Mouse (Mus musculus) ES-Bruce4 (cell line): ENCODE data around the gene Syne3. TPM values are rescaled to one million over a fixed set of nuclear protein-coding genes. Genes with fewer than 3 reads are reported as not detected.

ENCODE experiments used
- H3K27ac ChIP-seq: 2 replicates; pipeline ENCODE4 v1.5.1; 2012; ENCODE audit warnings: low read length, inconsistent platforms; ENCODE audit not compliant: insufficient read depth
- H3K27me3 ChIP-seq: 2 replicates; pipeline ENCODE4 v1.6.1; 2012; ENCODE audit warnings: mild to moderate bottlenecking, low read length, inconsistent platforms; ENCODE audit not compliant: control insufficient read depth, poor library complexity, insufficient read depth, severe bottlenecking
- H3K36me3 ChIP-seq: 2 replicates; pipeline ENCODE4 v1.6.1; 2012; ENCODE audit warnings: inconsistent platforms, mild to moderate bottlenecking, low read length, moderate library complexity; ENCODE audit not compliant: control insufficient read depth, poor library complexity, insufficient read depth, severe bottlenecking
- H3K4me1 ChIP-seq: one replicate; pipeline ENCODE4 v1.8.1; 2011; ENCODE audit warnings: low read length; ENCODE audit not compliant: control insufficient read depth, insufficient read depth
- H3K4me3 ChIP-seq: 2 replicates; pipeline ENCODE4 v1.5.1; 2011; ENCODE audit warnings: low read depth, mild to moderate bottlenecking, low read length
- H3K9ac ChIP-seq: 2 replicates; pipeline ENCODE4 v1.6.1; 2012; ENCODE audit warnings: low read depth, mild to moderate bottlenecking, inconsistent platforms; ENCODE audit not compliant: poor library complexity, severe bottlenecking
- H3K9me3 ChIP-seq: replicated peaks from 2 replicates; pipeline ENCODE4 v1.6.1; 2012; ENCODE audit warnings: mild to moderate bottlenecking, low read length, inconsistent platforms; ENCODE audit not compliant: control insufficient read depth, poor library complexity, insufficient read depth, severe bottlenecking
- CTCF ChIP-seq: IDR thresholded peaks from one replicate; pipeline ENCODE4 v1.8.1; 2011; ENCODE audit warnings: low read depth, low read length
- EP300 ChIP-seq: IDR thresholded peaks from 2 replicates; pipeline ENCODE4 v1.6.1; 2011; ENCODE audit warnings: low read depth, low read length; ENCODE audit not compliant: insufficient read depth
- POLR2A ChIP-seq: IDR thresholded peaks from one replicate; pipeline ENCODE4 v1.8.1; 2011; ENCODE audit warnings: low read length; ENCODE audit not compliant: insufficient read depth
- polyA plus RNA-seq: library from polyadenylated mRNA; stranded (reverse); fragments of >200 nt; gene quantifications from 2 replicates; pipeline ENCODE4 v1.2.4, GENCODE M21; 2011; ENCODE audit warnings: low read depth; ENCODE audit not compliant: missing spikeins, insufficient read depth, insufficient read length

The Syne3 gene
- polyA plus RNA-seq, 1 experiment = 1.2 TPM

DNA sequence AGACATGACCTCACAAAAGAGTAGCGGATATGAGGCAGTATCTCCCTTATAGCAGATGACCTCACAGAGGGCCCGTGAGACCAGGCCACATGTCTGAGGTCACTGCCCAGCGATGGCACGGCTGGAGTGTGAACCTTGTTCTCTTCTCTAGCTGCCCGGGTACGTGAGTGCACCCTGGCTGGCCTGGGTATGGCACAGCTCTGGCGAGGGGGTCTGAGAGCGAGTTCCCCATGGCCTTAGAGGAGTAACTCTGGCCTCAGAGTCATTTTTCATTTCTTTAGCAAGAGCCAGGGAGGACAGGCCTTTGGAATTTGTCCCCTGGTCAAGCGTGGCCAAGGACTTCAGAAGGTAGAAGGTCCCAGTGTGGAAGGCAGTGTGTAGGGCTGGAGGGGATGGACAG, 35.2 kb upstream of the Syne3 start:
- H3K4me1 ChIP-seq = no peaks in the 10 kb centered on the region
- H3K27ac ChIP-seq = no peak overlapping the region
- H3K9ac ChIP-seq = no peak overlapping the region
- H3K36me3 ChIP-seq = 0 out of 2 replicates have a peak, but pooled peaks cover 2% of the 10 kb centered on the region
- TF ChIP-seq CTCF = no peak
- TF ChIP-seq EP300 = no peak
- TF ChIP-seq POLR2A = no peak
- no peaks in the 10 kb centered on the region for H3K27me3 ChIP-seq
- no peak overlapping the region for H3K4me3 ChIP-seq
- H3K9me3 ChIP-seq = no peaks in the 10 kb centered on the region

DNA sequence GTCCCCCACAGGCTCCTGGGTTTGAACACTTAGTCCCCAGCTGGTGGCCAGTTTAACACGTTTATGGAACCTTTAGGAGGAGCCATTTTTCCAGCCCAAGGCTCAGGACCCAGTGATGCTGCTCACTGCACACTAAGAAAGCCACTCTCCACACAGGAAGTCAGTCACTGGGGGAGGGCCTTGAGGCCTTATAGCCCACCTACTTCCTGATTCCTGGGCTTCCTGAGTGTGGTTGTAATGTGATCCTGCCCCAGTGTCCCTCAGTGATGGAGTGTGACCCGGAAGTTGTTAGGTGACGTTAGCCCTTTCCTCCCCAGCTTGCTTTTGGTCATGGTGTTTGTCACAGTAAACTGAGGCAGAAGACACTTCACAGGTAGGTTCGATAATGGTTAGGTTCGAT, 33.5 kb upstream of the Syne3 start:
- H3K4me3 ChIP-seq = no peak overlapping the region

DNA sequence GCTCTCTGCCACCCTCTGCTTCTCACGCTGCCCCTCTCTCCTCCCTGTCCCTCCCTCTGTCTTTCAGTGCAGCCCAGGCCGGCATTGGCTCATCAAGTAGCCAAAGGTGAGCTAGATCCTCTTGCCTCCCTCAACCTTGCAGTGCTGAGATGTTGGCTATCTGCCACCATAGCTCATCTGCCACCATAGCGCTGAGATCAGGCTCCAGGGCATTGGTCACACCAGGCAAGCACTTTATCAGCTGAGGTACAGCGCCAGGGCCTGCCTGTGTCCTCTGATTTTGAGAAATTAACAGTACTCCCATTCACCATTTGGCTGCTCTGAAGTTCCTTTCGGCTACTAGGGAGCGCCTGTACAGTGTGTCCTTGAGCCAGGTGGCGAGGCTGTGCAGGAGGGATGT, 31.3 kb upstream of the Syne3 start:
- TF ChIP-seq POLR2A (no peak), EP300 (no peak), CTCF (no peak)
- Histone ChIP-seq H3K4me3 (no peak overlapping the region), H3K4me1 (no peaks in the 10 kb centered on the region), H3K27me3 (no peaks in the 10 kb centered on the region), H3K27ac (no peak overlapping the region), H3K9ac (no peak overlapping the region), H3K9me3 (no peaks in the 10 kb centered on the region), H3K36me3 (0 out of 2 replicates have a peak, but pooled peaks cover 2% of the 10 kb centered on the region)

More for the DNA sequence above, 33.5 kb upstream of the Syne3 start:
- Histone ChIP-seq H3K4me1 (no peaks in the 10 kb centered on the region), H3K9me3 (no peaks in the 10 kb centered on the region), H3K9ac (no peak overlapping the region), H3K36me3 (0 out of 2 replicates have a peak, but pooled peaks cover 2% of the 10 kb centered on the region), H3K27me3 (no peaks in the 10 kb centered on the region), H3K27ac (no peak overlapping the region)
- TF ChIP-seq POLR2A (no peak), CTCF (no peak), EP300 (no peak)

DNA sequence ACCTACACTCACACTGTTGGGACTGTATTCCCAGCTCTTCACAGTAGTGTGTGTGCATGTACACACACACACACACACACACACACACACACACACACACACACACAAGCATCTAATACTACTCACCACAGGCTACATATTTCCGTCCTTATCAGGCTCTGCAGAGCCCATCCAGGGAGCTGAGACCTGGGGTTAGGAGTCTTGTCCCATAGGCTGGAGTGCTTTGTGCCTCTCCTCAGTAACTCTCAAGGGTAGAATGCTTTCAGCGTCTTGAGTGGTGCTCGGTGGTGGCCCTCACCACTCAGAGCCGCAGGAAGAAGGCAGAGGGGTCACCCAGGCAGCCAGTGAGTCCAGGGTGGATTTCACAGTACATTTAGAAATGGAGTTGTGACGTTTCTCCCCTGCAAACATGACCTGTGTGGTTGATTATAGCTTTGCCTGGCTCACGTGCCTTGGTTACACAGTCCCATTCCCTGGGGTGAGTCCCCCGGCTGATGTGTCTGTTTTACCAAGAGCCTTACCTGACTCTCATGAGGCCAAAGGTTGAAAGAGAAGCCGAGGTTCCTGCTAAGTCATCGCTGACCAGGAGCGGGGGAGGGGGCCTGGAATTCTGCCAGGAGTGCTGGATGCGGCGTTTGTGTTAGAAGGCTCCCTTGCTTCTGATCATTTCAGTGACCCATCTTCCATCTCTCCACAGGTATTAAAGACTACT, 30.1 kb upstream of the Syne3 start:
- no peak overlapping the region for H3K9ac ChIP-seq
- H3K4me1 ChIP-seq = no peaks in the 10 kb centered on the region
- no peaks in the 10 kb centered on the region for H3K9me3 ChIP-seq
- 0 out of 2 replicates have a peak, but pooled peaks cover 2% of the 10 kb centered on the region for H3K36me3 ChIP-seq
- no peaks in the 10 kb centered on the region for H3K27me3 ChIP-seq
- no peak overlapping the region for H3K27ac ChIP-seq
- H3K4me3 ChIP-seq = no peak overlapping the region
- TF ChIP-seq EP300 (no peak), POLR2A (no peak), CTCF (no peak)

GRCm38 (mm10) chr12:105038918-105039317, 29.3 kb upstream of the Syne3 start:
- Histone ChIP-seq H3K36me3 (0 out of 2 replicates have a peak, but pooled peaks cover 2% of the 10 kb centered on the region), H3K9ac (no peak overlapping the region), H3K27ac (no peak overlapping the region), H3K27me3 (no peaks in the 10 kb centered on the region), H3K4me1 (no peaks in the 10 kb centered on the region), H3K4me3 (no peak overlapping the region), H3K9me3 (no peaks in the 10 kb centered on the region)
- TF ChIP-seq POLR2A (no peak), CTCF (no peak), EP300 (no peak)

GRCm38 (mm10) chr12:105038211-105038610, 28.6 kb upstream of the Syne3 start:
- no peak for TF ChIP-seq EP300
- no peak for TF ChIP-seq POLR2A
- TF ChIP-seq CTCF = no peak
- H3K36me3 ChIP-seq = 0 out of 2 replicates have a peak, but pooled peaks cover 2% of the 10 kb centered on the region
- no peak overlapping the region for H3K4me3 ChIP-seq
- no peak overlapping the region for H3K27ac ChIP-seq
- H3K9me3 ChIP-seq = no peaks in the 10 kb centered on the region
- no peak overlapping the region for H3K9ac ChIP-seq
- no peaks in the 10 kb centered on the region for H3K27me3 ChIP-seq
- no peaks in the 10 kb centered on the region for H3K4me1 ChIP-seq
